Mouse (Mus musculus) B cell, adult 2 months (primary cell): Measurements from ENCODE around the gene Itga6.

Experiments
- DNase-seq, 2 experiments: peaks; one replicate each; pipeline ENCODE4 v3.0.0; 2022

The Itga6 gene

DNA sequence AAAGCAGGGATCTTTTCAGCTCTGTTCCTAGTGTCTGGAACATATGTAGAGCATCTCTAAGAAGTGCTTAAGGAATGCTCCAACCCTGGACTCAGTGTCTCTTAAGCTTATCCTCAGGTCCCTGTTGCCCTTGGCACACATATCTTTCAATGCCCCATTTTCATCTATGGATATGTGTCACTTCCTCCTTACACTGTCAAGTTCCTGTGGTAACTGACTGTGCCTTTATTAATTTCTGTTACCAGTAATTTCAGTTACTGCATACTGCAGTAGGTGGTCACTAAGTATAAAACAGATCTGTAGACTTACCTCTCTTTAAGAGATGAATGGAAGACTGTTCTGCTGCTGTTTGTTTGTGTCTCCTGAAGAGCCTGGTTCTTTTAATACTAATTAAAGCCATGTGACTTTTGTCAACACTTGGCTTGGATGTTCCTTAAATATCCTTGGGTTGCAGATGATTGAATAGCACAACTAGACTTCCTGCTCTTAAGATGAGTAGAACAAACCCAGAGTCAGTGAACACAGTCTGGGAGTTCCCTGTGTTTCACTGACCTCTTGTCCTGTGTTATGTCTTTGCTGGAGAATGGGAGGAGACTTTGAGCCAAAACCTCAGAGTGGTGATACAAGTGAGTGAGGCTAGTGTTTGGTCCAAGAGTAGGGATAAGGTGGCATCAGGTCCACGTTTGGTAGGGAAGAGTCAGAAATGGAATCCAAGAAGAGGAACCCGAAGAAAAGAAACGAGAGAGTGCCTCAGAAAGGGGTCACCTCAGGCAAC lies 19.7 kb downstream of the Itga6 start:
- no peak for DNase-seq

DNA sequence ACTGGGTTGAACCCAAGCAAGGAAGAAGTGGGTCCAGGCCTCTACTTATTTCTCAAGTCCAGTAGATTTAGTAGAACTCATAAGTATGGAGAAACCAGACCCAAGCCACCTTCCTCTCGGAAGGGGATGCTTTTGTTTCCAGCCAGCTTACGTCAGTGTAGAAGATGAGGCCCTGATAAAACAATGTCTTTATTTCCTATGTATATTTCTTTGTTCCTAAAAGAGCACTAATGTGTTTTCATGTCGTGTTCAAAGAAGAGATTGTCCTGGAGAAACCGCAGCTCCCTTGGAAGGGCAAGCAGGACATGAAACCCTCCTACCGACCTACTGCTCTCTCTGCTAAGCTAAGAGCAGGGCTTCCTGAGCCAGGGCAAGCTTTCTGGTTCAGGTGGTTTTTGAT lies 20.6 kb downstream of the Itga6 start:
- no peak for DNase-seq

DNA sequence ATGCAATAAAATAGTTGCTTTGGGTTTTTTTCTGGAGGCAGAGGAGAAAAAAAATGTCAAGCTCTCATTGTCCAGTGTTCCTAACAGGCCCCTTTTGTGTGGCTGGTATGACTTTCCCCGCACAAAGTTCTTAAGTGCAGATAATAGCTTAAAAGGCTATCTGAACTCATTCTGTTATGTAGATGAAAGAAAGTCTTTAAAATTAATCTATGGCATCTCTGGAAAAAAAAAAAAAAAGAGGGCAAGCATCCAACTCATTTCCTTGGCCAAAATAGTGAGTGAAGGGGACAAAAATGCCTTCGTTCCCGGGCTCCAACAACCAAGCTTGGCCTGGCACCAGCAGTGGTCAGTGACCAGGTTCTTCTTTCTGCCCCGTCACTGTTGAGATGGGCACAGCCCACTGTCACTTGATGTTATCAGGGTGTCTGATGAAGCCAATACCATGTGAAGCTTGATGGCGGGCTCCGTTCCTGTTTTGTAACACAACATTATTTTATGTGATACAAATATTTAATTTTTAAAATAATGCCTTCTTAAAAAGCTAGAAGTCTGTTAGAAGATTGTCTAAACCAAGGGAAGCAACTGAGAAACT lies 21.7 kb downstream of the Itga6 start:
- DNase-seq, result no peak

DNA sequence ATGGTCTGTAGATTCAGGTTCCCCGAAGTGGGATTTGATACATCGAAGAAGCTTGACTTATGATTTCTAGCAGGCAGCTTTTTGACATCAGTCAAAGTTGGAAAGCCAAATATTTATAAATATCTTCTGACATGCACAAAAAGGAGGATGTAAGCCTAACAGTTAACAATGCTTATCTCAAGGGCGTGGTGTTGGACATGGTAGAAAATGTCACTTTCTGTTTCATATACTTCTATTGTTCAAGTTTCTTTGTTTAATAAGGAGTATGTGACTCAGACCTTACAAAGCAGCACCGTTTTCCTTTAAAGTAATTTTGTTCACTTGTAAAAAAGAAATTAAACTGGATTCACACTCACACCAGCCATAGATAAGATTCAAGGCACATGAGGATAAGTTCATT lies 26.3 kb downstream of the Itga6 start:
- DNase-seq, result no peak

DNA sequence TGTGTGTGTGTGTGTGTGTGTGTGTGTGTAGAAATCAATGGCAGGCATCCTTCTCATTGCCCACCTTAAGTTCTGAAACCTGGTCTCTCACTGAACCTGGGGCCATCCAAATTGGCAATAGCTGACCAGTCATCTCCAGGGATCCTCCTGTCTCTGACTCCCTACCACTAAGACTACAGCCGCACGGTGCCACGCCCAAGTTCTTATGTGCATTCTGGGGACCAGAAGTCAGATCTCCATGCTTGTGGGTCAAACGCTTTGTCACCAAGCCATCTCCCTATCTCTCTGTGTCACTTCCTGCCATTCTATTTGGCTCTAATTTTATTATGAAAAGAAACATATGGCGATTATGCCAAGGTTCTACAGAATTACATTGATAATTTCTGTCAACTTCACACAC lies 28.3 kb downstream of the Itga6 start:
- DNase-seq, result no peak

DNA sequence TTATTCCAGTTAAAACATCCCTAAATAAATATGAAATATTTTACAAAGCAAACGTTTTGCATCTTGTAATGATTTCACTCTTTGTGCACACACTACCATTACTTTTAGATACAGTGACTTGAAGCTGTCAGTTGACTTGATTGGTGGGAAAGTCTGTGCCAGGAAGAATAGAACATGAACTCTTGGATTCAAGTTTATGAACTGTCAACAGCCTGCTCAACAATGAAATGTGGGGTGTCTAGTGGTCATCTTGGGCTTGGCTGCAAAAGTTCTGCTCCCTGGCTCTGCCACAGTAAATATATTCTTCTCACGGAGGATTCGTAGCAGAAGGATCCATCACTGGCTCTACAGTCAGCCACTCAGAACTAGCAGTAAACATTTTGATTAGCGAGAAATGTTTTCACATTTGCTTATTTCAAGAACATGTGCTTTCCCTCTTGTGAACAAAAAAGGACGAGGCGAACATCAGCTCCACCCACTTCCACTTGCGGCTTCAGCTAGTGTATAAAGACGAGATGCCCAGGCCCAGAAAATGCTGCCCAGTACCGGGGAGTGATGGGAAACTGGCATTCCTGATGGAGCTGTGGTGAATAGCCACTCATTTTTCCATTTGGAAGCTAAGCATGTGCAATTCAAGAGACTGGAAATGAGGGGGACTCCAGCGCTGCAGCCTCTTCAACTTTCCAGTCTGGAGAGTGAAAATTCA lies 29.0 kb downstream of the Itga6 start:
- no peak for DNase-seq

DNA sequence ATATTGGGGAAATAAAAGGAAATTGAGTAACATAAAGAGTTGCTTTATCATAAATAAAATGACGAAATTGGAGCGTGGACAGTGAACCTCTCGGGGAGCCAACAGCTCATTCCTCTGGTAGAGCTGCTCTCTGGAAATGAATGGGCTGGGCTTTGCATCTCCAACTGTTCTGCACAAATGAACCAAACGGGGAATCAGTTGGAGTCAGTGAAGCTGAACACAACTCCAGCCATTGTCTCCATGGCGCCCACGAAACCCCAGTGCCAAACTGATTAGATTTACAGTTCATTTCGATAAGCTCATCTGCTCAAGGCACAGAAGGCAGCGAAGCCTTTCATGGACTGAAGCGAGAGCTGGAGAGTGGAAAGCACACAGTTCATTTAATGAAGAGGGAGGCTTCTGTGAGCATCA lies 29.8 kb downstream of the Itga6 start:
- DNase-seq, result no peak

DNA sequence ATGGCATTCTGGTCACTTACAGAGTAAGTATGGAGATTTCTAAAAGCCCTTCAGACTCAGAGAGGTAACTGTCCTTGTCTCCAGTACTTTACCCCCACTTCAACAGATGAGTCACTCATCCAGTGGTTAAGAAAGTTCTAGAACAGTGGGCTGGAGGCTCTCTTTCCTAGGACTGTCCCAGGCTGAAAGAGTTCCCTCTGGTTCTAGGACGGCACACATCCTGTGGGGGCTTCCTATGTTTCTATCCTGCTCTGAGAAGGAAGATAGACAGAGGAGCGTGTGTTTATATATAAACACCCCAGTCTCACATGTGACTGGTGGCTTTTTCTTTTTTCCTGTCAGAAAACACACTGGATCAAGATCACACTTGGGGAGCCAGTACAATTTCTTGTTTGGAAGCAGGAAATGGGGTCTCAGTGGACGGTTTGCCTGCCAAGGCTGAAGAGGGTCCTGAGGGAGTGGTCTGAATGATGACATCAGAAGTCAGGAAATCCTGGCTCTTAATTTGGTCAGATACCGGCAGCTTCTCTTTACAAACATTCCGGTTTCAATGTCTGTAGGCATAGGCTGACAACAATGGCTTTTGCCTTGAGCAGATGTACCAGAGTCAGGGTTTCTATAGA lies 34.0 kb downstream of the Itga6 start:
- DNase-seq, result no peak

DNA sequence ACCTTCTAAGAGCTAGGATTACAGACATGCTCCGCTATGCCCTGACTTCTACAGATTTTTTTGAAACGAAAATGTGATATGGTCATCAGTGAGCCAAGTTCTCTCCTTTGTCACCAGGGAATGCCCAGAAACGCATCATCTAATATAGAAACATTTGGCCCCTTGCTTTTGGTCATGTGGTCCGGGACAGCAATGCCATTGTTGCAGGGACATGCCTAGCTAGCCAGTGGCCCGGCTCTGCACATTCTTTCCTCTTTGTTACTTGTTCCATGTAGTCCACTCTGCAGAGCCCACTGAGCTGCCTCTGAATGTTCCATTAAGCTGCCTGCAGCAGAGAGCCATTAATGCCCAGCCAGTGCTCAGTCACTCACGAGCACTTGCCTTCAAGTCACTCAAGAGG lies 34.6 kb downstream of the Itga6 start:
- no peak for DNase-seq

DNA sequence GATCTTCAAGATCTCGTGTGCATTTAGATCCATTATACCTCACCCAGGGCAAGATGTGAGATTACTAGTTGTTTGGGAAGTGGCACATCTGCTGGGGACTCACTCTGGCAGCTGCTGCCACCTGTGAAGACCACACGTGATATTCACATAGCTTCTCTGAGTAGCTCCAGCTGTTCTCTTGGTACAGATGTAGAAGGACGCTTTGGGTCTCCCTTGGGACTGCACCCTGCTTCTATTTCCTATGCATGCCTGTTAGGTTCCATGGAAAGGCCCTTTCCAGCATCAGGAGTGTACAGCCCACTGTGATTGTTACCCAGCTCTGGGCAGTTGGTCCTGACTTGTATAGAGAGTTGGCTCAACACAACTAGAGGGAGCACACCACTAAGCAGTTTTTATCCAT lies 39.8 kb downstream of the Itga6 start:
- no peak for DNase-seq

DNA sequence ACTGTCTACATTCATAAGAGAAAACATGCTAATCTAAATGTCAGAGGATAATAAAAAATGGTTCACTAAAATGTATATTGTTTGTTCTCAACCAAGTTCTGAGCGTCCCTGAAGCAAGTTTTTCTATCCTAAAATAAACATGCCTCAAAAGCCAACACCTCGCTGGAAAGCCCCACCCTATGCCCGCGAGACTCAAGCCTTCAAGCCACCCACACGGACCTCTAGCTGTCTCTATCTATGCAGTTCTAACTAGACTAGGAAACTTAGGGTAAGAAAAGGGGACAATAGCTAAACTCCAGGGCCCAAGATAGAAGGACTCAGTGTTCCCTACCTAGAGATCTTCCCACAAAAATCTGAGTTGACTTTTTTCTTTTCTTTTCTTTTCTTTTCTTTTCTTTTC lies 40.6 kb downstream of the Itga6 start:
- peak; percentile 28 to 42 for DNase-seq

DNA sequence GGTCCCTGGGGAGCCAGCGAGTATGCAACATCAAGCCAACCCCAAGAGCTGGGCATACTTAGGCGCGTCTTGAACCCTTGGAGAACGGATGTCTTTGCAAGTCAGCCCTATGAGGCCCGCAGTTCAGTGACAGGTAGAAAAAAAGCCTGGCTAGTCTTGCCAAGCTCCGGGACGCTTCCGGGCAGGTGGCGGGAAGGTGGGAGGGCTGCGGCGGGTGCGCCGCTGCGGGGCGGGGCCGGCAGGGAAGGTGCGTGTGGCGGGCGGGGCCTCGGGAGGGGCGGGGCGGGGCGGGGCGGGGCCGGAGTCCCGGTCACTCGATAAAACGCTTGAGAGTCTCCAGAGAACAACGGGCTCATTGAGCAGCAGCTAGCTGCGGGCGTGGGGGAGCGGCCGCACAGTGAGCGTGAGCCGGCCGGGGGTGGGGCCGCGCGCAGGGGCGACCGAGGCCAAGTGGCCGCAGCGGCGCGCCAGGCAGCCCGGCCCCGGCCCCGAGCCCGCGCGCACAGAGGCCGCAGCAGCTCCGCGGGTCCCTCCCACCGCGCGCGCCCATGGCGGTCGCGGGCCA lies 41.3 kb downstream of the Itga6 start:
- peak; percentile 73 to 75 for DNase-seq

DNA sequence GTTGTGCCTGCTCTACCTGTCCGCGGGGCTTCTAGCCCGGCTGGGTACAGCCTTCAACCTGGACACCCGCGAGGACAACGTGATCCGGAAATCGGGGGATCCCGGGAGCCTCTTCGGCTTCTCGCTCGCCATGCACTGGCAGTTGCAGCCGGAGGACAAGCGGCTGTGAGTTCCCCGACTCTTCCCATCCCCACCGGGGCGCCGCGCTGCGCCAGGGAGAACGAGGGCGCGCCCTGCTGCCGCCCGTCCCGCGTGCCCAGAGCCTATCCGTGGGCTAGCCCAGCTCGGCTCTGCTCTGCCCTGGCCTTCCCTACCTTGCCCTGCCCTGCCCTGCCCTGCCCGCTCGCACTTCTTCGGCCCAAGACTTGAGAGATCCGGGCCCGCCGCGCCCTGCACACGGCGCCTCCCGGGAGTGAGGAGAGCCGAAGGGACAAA lies 41.8 kb downstream of the Itga6 start:
- DNase-seq, result no peak

DNA sequence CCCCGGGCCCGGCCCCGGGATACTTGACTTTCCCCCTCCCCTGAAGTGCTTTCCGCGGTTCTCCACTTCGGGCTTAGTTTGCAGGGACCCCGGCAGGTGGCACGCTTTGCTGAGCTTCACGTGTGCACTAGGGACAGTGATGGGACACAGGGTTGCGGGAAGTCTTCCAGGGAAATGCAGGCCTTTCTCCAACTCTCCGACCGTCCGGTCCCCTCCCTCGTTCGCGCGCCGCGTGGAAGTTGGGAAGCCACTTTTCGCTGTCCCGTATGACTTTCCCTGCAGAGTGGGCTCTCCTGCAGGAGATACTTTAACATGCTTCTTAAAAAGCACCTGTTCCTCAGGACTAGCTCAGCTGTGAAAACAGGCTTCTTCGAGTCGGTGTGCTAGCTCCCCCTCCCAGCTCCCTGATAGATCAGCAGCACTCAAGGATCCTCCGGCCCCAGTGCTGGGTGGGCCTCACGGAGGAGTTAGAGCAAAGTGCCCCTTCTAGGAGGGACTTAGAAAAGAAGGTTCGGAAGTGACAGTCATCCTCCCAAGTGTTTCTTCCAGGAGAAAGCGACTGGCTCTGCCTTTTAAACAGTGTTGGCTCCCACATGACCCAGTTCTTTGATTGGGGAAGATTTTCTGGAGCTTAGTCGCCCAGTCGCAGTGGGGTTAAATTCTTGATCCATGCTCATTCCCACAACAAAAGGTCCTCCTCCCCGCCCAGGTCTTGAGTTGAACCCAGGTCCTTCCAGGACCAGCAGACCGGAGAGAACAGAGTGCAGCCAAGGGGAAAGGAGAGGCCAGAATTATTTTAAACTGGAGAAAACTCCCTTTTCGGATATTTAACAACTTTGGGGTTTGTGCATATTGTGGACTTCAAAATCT lies 42.4 kb downstream of the Itga6 start:
- DNase-seq, result peak in 1 of 2 experiments; percentile 19

DNA sequence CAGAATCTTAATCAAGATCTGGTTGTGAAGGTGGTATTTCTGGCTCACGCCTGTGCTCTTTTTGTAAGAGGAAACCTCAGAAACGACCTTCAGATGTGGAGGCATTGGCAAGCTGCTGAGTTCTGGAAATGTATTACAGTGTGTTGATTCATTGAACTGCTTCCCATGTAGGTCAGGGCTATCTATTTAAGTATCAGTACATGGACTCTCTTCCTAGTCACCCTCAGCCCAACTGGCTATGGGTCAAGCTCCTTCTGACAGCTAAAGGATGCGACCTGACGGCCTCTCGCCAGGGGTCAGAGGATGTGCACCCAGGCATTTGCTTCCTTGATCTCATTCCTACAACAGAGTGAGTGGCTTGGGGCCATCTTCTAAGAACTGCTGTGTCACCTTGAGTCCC lies 45.3 kb downstream of the Itga6 start:
- no peak for DNase-seq

DNA sequence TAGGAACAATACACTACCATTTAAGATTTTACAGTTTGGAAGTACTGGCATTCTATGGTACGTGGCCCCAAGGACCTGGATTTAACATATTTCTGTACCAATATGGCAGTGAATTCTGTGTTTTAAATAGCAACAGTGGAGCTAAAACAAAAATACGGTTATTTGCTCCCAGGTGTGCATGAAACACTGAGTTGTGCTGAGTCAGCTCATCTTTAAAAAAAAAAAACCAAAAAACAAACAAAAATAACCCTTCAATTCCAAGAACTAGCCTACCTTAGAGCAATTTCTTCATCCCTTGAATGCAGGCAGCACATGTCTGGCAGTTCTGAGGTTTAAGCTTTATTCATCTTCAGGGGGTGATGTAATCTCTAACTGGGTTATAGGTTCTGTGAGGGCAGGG lies 45.8 kb downstream of the Itga6 start:
- DNase-seq, result no peak

DNA sequence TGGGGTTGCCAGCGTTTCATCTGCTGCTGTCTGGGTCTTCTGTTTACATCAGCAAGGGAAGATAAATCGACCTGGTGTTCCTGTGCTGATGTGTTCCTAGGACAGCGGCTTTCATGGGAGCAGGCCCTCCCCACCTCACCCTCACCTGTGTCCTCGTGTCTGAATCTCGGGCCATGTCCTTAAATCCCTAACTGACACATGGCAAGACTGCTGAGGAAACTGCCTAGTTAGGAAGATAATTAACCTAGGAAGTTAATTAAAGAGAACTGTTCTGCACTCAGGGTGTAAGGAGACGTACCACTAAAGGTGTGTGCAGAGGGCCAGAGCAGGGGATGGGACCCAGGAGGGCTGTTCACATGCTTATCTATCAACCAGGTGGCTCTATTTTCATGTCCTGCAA lies 48.7 kb downstream of the Itga6 start:
- DNase-seq, result no peak

DNA sequence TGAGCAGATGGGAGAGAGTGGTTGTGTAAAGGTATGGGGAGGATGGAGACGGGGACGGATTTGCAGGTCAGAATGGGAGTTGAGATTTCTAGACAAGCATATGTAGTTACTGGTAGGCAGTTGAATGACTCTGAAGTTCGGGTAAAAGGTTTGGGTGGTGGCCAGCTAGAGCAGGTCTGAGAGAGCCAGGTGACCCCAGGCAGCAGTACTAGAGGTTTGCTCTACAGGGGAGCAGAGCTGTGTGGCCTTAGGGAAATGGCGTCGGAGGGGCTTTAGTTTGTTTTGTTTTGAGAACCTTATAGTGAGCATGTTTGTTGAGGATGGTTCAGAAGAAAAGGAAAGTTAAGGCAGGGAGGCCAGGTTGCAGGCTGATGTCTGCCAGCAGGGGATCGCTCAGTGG lies 51.4 kb downstream of the Itga6 start:
- no peak for DNase-seq

DNA sequence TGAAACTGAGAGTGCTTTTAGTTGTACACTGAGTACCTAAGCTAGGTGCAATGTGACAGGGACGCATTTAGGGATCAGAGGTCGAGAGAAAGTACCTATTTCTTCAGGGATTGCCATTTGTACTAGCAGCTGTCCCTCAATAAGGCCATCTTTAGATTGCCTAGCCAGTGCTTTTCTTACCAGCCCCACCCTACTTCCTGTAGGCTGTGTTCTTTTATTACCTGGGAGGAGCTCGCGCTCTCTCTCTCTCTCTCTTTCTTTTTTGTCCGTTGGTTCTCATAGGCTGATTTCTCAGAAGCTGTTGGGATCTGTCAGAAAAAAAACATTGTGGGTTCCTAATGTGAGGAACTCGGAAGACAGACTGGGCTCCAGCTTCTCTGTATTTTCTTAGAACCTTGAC lies 55.4 kb downstream of the Itga6 start:
- no peak for DNase-seq

DNA sequence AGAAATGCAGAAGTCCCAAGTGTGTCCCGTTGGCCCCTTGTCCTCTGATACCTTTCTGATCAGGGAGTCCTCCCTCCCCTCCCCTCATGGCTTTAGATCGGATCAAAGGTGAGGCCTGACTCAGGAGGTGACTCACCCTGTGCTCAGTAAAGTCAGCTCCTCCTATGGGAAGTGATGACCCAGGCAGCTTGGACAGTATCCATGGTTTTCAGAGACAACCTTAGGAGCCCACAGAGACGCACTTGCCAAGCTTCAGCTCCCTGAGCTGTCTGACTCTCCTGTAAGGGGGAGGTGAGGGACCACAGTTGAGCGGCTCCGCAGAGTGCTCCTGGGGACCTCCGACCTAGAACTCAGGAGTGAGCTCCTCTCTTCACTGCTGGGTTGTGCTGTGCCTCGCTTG lies 56.3 kb downstream of the Itga6 start:
- DNase-seq, result no peak

DNA sequence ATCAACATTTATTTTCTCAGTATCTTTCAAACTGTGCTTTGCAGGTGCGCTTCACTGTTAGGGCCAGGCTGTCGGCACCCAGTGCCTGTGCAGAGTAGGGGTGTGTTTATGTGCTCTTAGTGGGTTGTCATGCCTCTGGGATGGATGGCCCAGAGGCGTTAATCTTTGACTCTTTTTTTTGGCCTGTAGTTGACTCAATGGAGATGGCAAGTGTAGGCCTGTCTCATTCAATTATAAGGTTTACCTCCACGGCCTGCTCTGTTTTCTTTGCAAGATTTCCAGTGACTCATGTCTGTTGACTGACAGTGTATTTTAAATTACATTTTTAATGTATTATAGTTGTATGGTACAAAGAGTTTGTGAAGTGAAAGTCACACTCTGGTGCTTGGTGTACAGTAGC lies 56.7 kb downstream of the Itga6 start:
- DNase-seq, result no peak

DNA sequence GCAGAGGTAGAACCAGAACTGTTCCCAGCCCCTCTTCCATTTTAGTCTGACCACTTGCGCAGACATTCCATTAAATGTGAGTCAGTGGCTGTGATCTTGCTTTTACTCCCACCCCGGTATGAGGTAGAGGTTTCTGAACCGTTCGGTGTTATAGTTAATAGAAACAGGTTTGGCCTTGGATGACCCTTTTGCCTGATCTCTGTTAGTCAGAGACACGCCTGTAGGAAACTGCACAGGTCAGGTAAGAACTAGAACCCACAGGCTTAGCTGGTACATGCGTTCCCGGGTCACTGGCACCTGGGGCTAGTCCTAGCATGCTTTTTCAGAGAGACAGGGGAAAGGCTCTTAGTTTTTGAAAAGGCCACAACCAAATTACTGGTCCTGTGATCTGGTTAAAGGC lies 59.7 kb downstream of the Itga6 start:
- no peak for DNase-seq
